Mouse (Mus musculus) CD4-positive, CD25-positive, alpha-beta regulatory T cell, adult 4 months (primary cell): ENCODE measurements around the gene Rpl36a. TPM values are rescaled to one million over a fixed set of nuclear protein-coding genes. Genes with fewer than 3 reads are reported as not detected.
A peak's percentile ranks its signal among the peaks of the same experiment; 100 is the strongest.

Experiments used
- ATAC-seq: one replicate; pipeline ENCODE4 v1.8.0; 2017
- polyA plus RNA-seq, 2 experiments: library from polyadenylated mRNA; unstranded; fragments of 100-300 nt; shearing (Covaris generic); gene quantifications; one replicate each; pipeline ENCODE4 v1.2.1; 2017

Rpl36a gene
- polyA plus RNA-seq, 2 experiments from 2014 or later: 553 to 695 TPM

GRCm38 (mm10) chrX:134600659-134601379 lies 15.4 kb downstream of the Rpl36a start, which contains the start of the genes Gla and Hnrnph2:
TSS of gene Gla (minus strand) at chrX:134601125.
TSS of gene Hnrnph2 (plus strand) at chrX:134601179.
- peak; percentile 93 for ATAC-seq

GRCm38 (mm10) chrX:134601380-134602120 lies 16.1 kb downstream of the Rpl36a start:
- peak; percentile 23 for ATAC-seq

GRCm38 (mm10) chrX:134609472-134609871 lies 24.0 kb downstream of the Rpl36a start:
- peak; percentile 92 for ATAC-seq

GRCm38 (mm10) chrX:134610984-134611383 lies 25.5 kb downstream of the Rpl36a start:
- ATAC-seq: no peak

GRCm38 (mm10) chrX:134612285-134612959 lies 27.0 kb downstream of the Rpl36a start:
- no peak for ATAC-seq

GRCm38 (mm10) chrX:134614306-134614705 lies 28.9 kb downstream of the Rpl36a start:
- no peak for ATAC-seq

GRCm38 (mm10) chrX:134619695-134620094 lies 34.2 kb downstream of the Rpl36a start:
- no peak for ATAC-seq

- no peak for ATAC-seq
Measured at GRCm38 (mm10) chrX:134620254-134620865, 34.9 kb downstream of the Rpl36a start.

- ATAC-seq: no peak
Measured at GRCm38 (mm10) chrX:134621685-134622084, 36.2 kb downstream of the Rpl36a start.

GRCm38 (mm10) chrX:134623350-134623749 lies 37.9 kb downstream of the Rpl36a start:
- no peak for ATAC-seq

GRCm38 (mm10) chrX:134628200-134628599 lies 42.7 kb downstream of the Rpl36a start:
- ATAC-seq: no peak

GRCm38 (mm10) chrX:134632710-134633109 lies 47.3 kb downstream of the Rpl36a start:
- ATAC-seq: no peak

GRCm38 (mm10) chrX:134635111-134635510 lies 49.7 kb downstream of the Rpl36a start:
- no peak for ATAC-seq

GRCm38 (mm10) chrX:134635860-134636259 lies 50.4 kb downstream of the Rpl36a start:
- ATAC-seq: no peak

Other genes starting within 250 kb of the Rpl36a start
- gene Drp2, start 181.1 kb upstream of the Rpl36a start, polyA plus RNA-seq: not detected
- not detected for gene Taf7l, start 109.2 kb upstream of the Rpl36a start, polyA plus RNA-seq
- 10 to 100 TPM; 28.8 to 36.1 TPM for gene Timm8a1, start 43.8 kb upstream of the Rpl36a start, polyA plus RNA-seq
- gene Btk, start 2.1 kb upstream of the Rpl36a start, polyA plus RNA-seq: 1 to 10 TPM in 1 of 2 experiments, under 1 TPM in 1; 0.38 to 2.2 TPM
- 1 to 10 TPM; 3.4 to 4.9 TPM for gene Gla, start 15.5 kb downstream of the Rpl36a start, polyA plus RNA-seq
- gene Hnrnph2, start 15.5 kb downstream of the Rpl36a start, polyA plus RNA-seq: 100 to 1,000 TPM in 1 of 2 experiments, 10 to 100 TPM in 1; 93.8 to 139 TPM
- gene Armcx4, start 100.9 kb downstream of the Rpl36a start, polyA plus RNA-seq: under 1 TPM; 0.51 to 0.71 TPM
- 1 to 10 TPM; 2.7 to 3.7 TPM for gene Armcx1, start 132.3 kb downstream of the Rpl36a start, polyA plus RNA-seq
- gene Armcx6, start 165.8 kb downstream of the Rpl36a start, polyA plus RNA-seq: 1 to 10 TPM; 1.3 to 1.9 TPM
- 10 to 100 TPM; 12.5 to 18.9 TPM for gene Armcx3, start 170.9 kb downstream of the Rpl36a start, polyA plus RNA-seq
- gene Armcx2, start 223.6 kb downstream of the Rpl36a start, polyA plus RNA-seq: 10 to 100 TPM in 1 of 2 experiments, 1 to 10 TPM in 1; 7.5 to 15.3 TPM